27 mouse cellular contexts compared by ENCODE assay signal in genomic region chr13:52682107-52682506, GRCm38 (mm10).
DNase-seq lines count a peak whose midpoint lies in the region; ATAC-seq and TF ChIP-seq lines count a peak whose summit lies in the region.
"Had no signal": no experiment of that assay in that cellular context is flagged by ENCODE, and none has a peak within 500 bp of the region (broad histone marks: within the 10 kb centered on the region; RNA-seq: fewer than 3 reads in every experiment).

No protein-coding gene starts in this region.

- DNase-seq in hindbrain, embryonic 11.5 days (ENCODE audit: low spot score), result peak; percentile 32
- no peak for DNase-seq in hindbrain, embryonic 14.5 days (ENCODE audit: low spot score)
- peak; percentile 43 for DNase-seq in thymus, postnatal 0 days (ENCODE audit: low spot score)
- no peak for DNase-seq in thymus, postnatal 4 days
- peak; percentile 23 for DNase-seq in thymus, postnatal 25 days
- no peak for DNase-seq in lung, adult 2 months
- DNase-seq: adrenal gland, postnatal 25 days; B cell, adult 2 months; cerebellum, adult 8-10 months; cerebellum, postnatal 25 days; gastrocnemius, postnatal 10 days; heart, postnatal 10 days; kidney, adult 18-20 months; kidney, postnatal 25 days; lung, postnatal 36 days; right cerebral cortex, postnatal 25 days had no signal

- H3K27ac ChIP-seq in hindbrain, embryonic 11.5 days (ENCODE audit: low read depth, low read length), result no peak overlapping the region
- H3K27ac ChIP-seq in hindbrain, embryonic 14.5 days, result no peak overlapping the region
- H3K27ac ChIP-seq in midbrain, embryonic 13.5 days, result no peak overlapping the region
- H3K27ac ChIP-seq: forebrain, embryonic 12.5 days; heart, embryonic 13.5 days; kidney, embryonic 15.5 days; left cerebral cortex, adult 2 months; limb, embryonic 13.5 days; neural tube, embryonic 15.5 days; stomach, embryonic 15.5 days had no signal

- H3K4me1 ChIP-seq in hindbrain, embryonic 11.5 days (replicated peaks; ENCODE audit: control insufficient read depth, insufficient read depth, low read length), result no peaks in the 10 kb centered on the region
- 0 out of 2 replicates have a peak, but pooled peaks cover 5% of the 10 kb centered on the region for H3K4me1 ChIP-seq in hindbrain, embryonic 14.5 days (replicated peaks; ENCODE audit: control insufficient read depth, insufficient read depth, low read length)
- H3K4me1 ChIP-seq in midbrain, embryonic 13.5 days (replicated peaks), result peaks cover 16% of the 10 kb centered on the region
- H3K4me1 ChIP-seq in lung, adult 2 months (ENCODE audit: control insufficient read depth, insufficient read depth, low read length), result no peaks in the 10 kb centered on the region
- H3K4me1 ChIP-seq: heart, embryonic 13.5 days; kidney, embryonic 15.5 days; limb, embryonic 13.5 days; stomach, embryonic 15.5 days had no signal

- no peaks in the 10 kb centered on the region for H3K9me3 ChIP-seq in hindbrain, embryonic 11.5 days (ENCODE audit: control insufficient read depth, low read length)
- H3K9me3 ChIP-seq in hindbrain, embryonic 14.5 days (ENCODE audit: control insufficient read depth, low read length), result no peaks in the 10 kb centered on the region
- H3K9me3 ChIP-seq in midbrain, embryonic 13.5 days, result 0 out of 2 replicates have a peak, but pooled peaks cover 2% of the 10 kb centered on the region
- H3K9me3 ChIP-seq: forebrain, embryonic 12.5 days; heart, embryonic 13.5 days; kidney, embryonic 15.5 days; limb, embryonic 13.5 days; neural tube, embryonic 15.5 days; stomach, embryonic 15.5 days had no signal

- H3K27me3 ChIP-seq in hindbrain, embryonic 11.5 days (ENCODE audit: control insufficient read depth, insufficient read depth, low read length), result no peaks in the 10 kb centered on the region
- H3K27me3 ChIP-seq in hindbrain, embryonic 14.5 days (ENCODE audit: control insufficient read depth, insufficient read depth, low read length), result no peaks in the 10 kb centered on the region
- H3K27me3 ChIP-seq in midbrain, embryonic 13.5 days, result peaks cover 7% of the 10 kb centered on the region; the same call in 1 of the 2 replicates
- H3K27me3 ChIP-seq: heart, embryonic 13.5 days; kidney, embryonic 15.5 days; limb, embryonic 13.5 days; neural tube, embryonic 15.5 days; stomach, embryonic 15.5 days had no signal

- no peak overlapping the region for H3K4me3 ChIP-seq in hindbrain, embryonic 11.5 days (ENCODE audit: low read depth, low read length)
- no peak overlapping the region for H3K4me3 ChIP-seq in hindbrain, embryonic 14.5 days (replicated peaks; ENCODE audit: low read length)
- H3K4me3 ChIP-seq in midbrain, embryonic 13.5 days (replicated peaks), result no peak overlapping the region
- H3K4me3 ChIP-seq in lung, adult 2 months (replicated peaks; ENCODE audit: extremely low read depth, low read depth, low read length), result no peak overlapping the region
- H3K4me3 ChIP-seq: erythroblast, embryonic 14.5 days; forebrain, embryonic 12.5 days; heart, embryonic 13.5 days; kidney, embryonic 15.5 days; left cerebral cortex, adult 2 months; limb, embryonic 13.5 days; neural tube, embryonic 15.5 days; stomach, embryonic 15.5 days had no signal

- TF ChIP-seq CTCF in lung, adult 2 months (IDR thresholded peaks at IDR 0.05; ENCODE audit: insufficient read depth, low read length), result no peak

- H3K9ac ChIP-seq in hindbrain, embryonic 11.5 days (ENCODE audit: low read depth, low read length), result no peak overlapping the region
- H3K9ac ChIP-seq in hindbrain, embryonic 14.5 days, result no peak overlapping the region
- H3K9ac ChIP-seq in midbrain, embryonic 13.5 days (replicated peaks), result no peak overlapping the region
- H3K9ac ChIP-seq: forebrain, embryonic 12.5 days; heart, embryonic 13.5 days; kidney, embryonic 15.5 days; limb, embryonic 13.5 days; neural tube, embryonic 15.5 days; stomach, embryonic 15.5 days had no signal

- no peak overlapping the region for H3K4me2 ChIP-seq in hindbrain, embryonic 11.5 days (replicated peaks; ENCODE audit: low read depth, low read length)
- no peak overlapping the region for H3K4me2 ChIP-seq in hindbrain, embryonic 14.5 days (replicated peaks)
- no peak overlapping the region for H3K4me2 ChIP-seq in midbrain, embryonic 13.5 days (replicated peaks)
- H3K4me2 ChIP-seq: forebrain, embryonic 12.5 days; heart, embryonic 13.5 days; kidney, embryonic 15.5 days; limb, embryonic 13.5 days; liver, embryonic 11.5 days; neural tube, embryonic 15.5 days; stomach, embryonic 15.5 days had no signal

- H3K36me3 ChIP-seq in hindbrain, embryonic 11.5 days (ENCODE audit: control insufficient read depth, insufficient read depth, low read length), result no peaks in the 10 kb centered on the region
- H3K36me3 ChIP-seq in hindbrain, embryonic 14.5 days (replicated peaks; ENCODE audit: control insufficient read depth, insufficient read depth), result no peaks in the 10 kb centered on the region
- H3K36me3 ChIP-seq in midbrain, embryonic 13.5 days, result no peaks in the 10 kb centered on the region
- H3K36me3 ChIP-seq: forebrain, embryonic 12.5 days; heart, embryonic 13.5 days; kidney, embryonic 15.5 days; limb, embryonic 13.5 days; neural tube, embryonic 15.5 days; stomach, embryonic 15.5 days had no signal

- TF ChIP-seq POLR2A in lung, adult 2 months (IDR thresholded peaks at IDR 0.05; ENCODE audit: borderline replicate concordance, extremely low read depth, low read depth, low read length), result no peak

- ATAC-seq in hindbrain, embryonic 11.5 days (ENCODE audit: low FRiP score), result no peak
- ATAC-seq in hindbrain, embryonic 14.5 days (ENCODE audit: low FRiP score), result no peak
- peak; percentile 60; the same call in 1 of the 2 replicates for ATAC-seq in midbrain, embryonic 13.5 days
- ATAC-seq: inflammation-experienced regulatory T-cells, adult 6 months had no signal

- WGBS in hindbrain, embryonic 11.5 days, result 36% methylated on average over 5 of the region's 5 CpGs
- whole genome bisulfite sequencing in hindbrain, embryonic 14.5 days, result 23% methylated on average over 5 of the region's 5 CpGs
- WGBS in midbrain, embryonic 13.5 days, result 22% methylated on average over 5 of the region's 5 CpGs
- WGBS in lung, adult 2 months, result 80% methylated on average over 5 of the region's 5 CpGs

Comparison
In these comparisons a context has a peak if more than half of its experiments do, and no peak if none do; other contexts are left out.
1. DNase-seq: peak in hindbrain, embryonic 11.5 days (single experiment), thymus, postnatal 0 days (single experiment) and thymus, postnatal 25 days (single experiment); none in hindbrain, embryonic 14.5 days (single experiment), thymus, postnatal 4 days (single experiment) and lung, adult 2 months (single experiment).